Mouse (Mus musculus) thymus, postnatal 4 days (tissue): Measurements from ENCODE around the gene Mb21d2.

Experiments used
- DNase-seq: peaks from one replicate; pipeline ENCODE4 v3.0.0; 2021

Gene Mb21d2

GRCm38 (mm10) chr16:28928815-28929685, at the start of gene Mb21d2:
Gene Mb21d2, minus strand, starts transcription at chr16:28929673.
- peak; percentile 16 for DNase-seq

GRCm38 (mm10) chr16:28966236-28966635, 36.8 kb upstream of the Mb21d2 start:
- DNase-seq: no peak

- no peak for DNase-seq
These were observed 34.6 kb upstream of the Mb21d2 start for GRCm38 (mm10) chr16:28964048-28964447.

- no peak for DNase-seq
These were observed 33.5 kb upstream of the Mb21d2 start for GRCm38 (mm10) chr16:28962987-28963386.

GRCm38 (mm10) chr16:28949810-28950209, 20.3 kb upstream of the Mb21d2 start:
- no peak for DNase-seq

- no peak for DNase-seq
These were observed 13.8 kb upstream of the Mb21d2 start for GRCm38 (mm10) chr16:28943254-28943653.

- DNase-seq: no peak
These were observed 6.8 kb upstream of the Mb21d2 start for GRCm38 (mm10) chr16:28936181-28936792.

GRCm38 (mm10) chr16:28935701-28936100, 6.2 kb upstream of the Mb21d2 start:
- DNase-seq: no peak

- no peak for DNase-seq
These were observed 1.7 kb upstream of the Mb21d2 start for GRCm38 (mm10) chr16:28931213-28931612.

GRCm38 (mm10) chr16:28930426-28930825, 953 bp upstream of the Mb21d2 start:
- DNase-seq: no peak

- peak; percentile 8 for DNase-seq
These were observed 316 bp upstream of the Mb21d2 start for GRCm38 (mm10) chr16:28929686-28930291.

- peak; percentile 7 for DNase-seq
These were observed 1.0 kb downstream of the Mb21d2 start for GRCm38 (mm10) chr16:28928466-28928814.

GRCm38 (mm10) chr16:28927381-28927780, 2.1 kb downstream of the Mb21d2 start:
- no peak for DNase-seq

- no peak for DNase-seq
These were observed 10.1 kb downstream of the Mb21d2 start for GRCm38 (mm10) chr16:28919320-28919885.

GRCm38 (mm10) chr16:28915362-28915761, 14.1 kb downstream of the Mb21d2 start:
- no peak for DNase-seq

GRCm38 (mm10) chr16:28914709-28915108, 14.8 kb downstream of the Mb21d2 start:
- no peak for DNase-seq

GRCm38 (mm10) chr16:28911414-28912050, 17.9 kb downstream of the Mb21d2 start:
- no peak for DNase-seq

GRCm38 (mm10) chr16:28906370-28907275, 22.9 kb downstream of the Mb21d2 start:
- no peak for DNase-seq

- DNase-seq: no peak
These were observed 23.7 kb downstream of the Mb21d2 start for GRCm38 (mm10) chr16:28905567-28906289.

GRCm38 (mm10) chr16:28902620-28903565, 26.6 kb downstream of the Mb21d2 start:
- no peak for DNase-seq
